Mouse (Mus musculus) NIH3T3 (cell line): ENCODE data around the gene Rbp3.

ENCODE experiments used
- DNase-seq: peaks from one replicate; pipeline ENCODE4 v3.0.0-alpha.2; 2012; ENCODE audit warnings: low read depth

Rbp3 gene

GRCm38 (mm10) chr14:33974752-33975151, 20.9 kb downstream of the Rbp3 start:
- no peak for DNase-seq

DNA sequence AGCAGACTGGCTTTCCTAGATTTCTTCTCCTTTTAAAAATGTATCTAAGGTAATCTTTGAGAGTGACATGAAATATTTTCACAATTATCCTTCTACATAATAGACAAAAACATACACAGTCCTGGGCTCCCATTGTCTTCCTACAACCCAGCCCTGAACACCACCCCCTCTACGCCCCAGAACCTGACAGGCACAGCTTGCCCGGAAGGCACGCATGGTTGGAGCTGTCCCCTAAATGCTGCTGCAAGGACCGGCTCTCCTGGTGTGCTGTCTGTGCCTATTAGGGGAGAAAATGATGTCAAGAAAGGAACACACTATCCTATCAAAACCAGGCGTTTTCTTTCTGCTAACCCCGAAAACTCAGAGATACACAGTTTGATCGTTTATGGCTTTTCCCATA, 23.9 kb downstream of the Rbp3 start:
- DNase-seq = no peak

- DNase-seq = no peak
These were observed 24.8 kb downstream of the Rbp3 start, which contains the start of gene Zfp488 for GRCm38 (mm10) chr14:33978604-33979059. Gene Zfp488 (minus strand): TSS chr14:33978764.

DNA sequence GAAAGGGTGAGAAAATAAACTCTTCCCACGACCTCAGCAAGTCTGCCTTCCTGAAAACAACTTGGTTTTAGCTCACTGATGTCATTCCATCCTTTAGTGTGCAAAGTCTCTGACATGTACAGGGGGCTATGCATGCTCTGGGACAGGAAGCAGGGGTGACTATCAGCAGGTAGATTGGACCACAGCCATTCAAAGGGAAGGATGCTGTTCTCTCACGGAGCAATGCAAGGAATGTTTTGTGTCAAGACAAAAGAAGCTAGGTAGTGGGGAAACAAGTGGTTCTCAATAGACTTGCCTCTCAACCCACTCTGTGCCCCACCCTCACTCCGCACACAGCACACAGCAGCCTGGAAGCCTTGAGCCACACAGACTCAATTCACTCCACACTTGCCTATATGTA, 35.4 kb downstream of the Rbp3 start:
- DNase-seq = no peak

- no peak for DNase-seq
These were observed 38.2 kb downstream of the Rbp3 start for GRCm38 (mm10) chr14:33991971-33992370.

- DNase-seq = no peak
These were observed 39.2 kb downstream of the Rbp3 start for GRCm38 (mm10) chr14:33993051-33993450.

- DNase-seq = no peak
These were observed 39.9 kb downstream of the Rbp3 start for GRCm38 (mm10) chr14:33993521-33994289.

- DNase-seq = no peak
These were observed 43.6 kb downstream of the Rbp3 start for GRCm38 (mm10) chr14:33997427-33997826.

DNA sequence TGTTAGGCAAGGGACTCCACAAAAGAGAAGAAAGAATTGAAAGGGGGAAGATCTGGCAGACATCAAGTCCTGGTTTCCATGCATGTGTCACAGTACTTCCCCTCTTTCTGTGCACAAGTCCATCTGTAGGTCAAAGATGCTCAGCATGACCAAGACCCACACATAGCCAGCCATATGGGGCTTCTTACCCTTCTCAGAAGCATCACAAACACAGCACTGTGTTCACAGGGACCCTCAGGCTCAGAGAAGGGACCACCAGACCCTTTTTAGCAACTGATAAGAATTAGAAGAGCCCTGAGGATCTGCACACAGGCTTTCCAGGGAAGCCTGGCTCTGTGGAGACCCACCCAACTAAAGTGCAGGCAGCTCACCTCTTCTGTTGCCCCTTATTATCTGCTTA, 46.3 kb downstream of the Rbp3 start:
- DNase-seq = no peak

DNA sequence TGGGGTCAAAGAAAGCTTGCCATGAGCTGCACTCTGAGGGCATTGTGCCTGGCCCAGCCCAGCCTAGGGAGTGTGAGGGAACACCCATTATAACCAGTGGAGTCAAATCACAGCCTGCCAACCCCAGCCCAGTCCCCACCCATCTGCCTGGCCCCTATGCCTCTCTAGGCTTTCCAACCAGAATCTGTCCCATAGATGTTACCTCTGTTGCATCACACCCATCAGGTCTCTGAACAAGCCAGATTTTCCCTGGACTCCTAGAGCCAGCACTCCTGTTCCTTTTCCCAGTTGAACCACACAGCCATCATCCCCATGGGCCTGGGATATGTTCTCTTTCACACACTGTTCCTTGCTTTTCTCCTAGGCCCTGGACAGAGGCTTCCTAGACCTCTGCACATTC, 47.6 kb downstream of the Rbp3 start:
- no peak for DNase-seq

DNA sequence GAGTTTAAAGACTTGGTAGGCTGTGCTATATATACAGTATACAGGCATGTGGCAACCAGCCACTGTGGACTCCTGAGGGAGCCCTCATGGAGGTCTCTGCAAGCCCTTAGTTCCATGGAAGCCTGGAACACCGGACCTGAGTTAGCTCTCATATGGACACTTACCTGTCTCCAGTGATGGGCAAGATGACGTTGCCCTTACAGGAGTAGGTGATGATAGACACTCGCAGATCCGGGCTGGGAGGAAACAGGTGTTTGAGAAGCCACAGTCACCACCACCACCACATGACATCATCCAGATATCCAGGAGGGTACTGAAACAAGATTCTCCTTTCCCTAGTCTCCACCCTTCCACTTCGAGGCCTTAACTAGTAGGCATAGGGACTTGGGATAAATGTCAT, 48.6 kb downstream of the Rbp3 start:
- DNase-seq = no peak
